Mouse (Mus musculus): ENCODE measurements at regions not wholly inside any gene's neighbourhood (a gene's known extent, or its start where the extent isn't known, plus 50 kb on each side); places are given as distances from the start of the nearest gene placed in this dataset.

DNA sequence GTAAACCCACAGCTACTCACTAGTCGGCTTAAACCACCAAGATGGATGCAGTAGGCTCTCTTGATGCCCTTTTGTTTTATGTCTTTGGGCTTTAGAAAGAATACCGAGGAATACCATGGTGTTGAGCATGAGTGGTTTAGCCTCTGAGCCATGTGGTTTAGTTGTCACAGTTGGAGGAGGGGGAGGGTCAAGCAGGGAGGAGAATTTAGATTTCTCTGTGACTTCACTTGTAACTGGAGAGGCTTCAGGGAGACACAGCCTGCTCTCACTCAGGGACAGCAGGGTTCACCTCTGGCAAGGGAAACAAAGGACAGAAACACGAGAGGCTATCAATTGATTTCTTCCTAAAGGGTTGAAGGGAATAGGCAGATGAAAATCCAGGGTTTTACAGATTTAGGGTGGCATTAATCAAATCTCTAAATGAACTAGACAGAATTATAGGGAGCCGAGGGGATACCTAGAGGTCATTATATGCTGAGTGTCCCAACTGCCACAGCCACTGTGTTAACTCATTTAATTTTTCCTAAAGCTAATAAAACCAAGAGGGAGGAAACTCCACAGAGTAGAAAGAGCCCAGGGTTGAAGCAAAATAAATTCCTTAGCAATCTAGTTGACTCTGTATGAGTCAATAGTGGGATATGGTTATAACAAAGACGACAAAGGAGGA, 2113.7 kb upstream of the 5930422O12Rik start:
- no peak for DNase-seq

DNA sequence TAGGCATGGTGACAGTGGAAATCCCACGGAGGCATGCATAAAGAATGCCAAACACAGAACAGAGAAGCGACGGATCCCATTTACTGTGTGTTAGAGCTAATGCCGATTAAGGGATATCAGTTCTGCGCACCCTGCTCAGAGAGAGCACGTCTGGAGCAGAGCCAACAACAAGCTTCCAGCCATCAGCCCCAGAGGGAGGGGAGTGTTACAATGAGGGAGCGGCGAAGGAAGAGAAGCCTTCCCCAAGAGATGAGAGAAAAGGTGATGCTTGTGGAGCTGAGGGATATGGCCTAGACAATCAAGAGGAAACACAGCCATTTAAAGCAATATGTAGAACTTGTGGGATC, 2113.2 kb upstream of the 5930422O12Rik start:
- no peak for DNase-seq

GRCm38 (mm10) chr8:31333545-31334297, 2094.8 kb upstream of the 5930422O12Rik start:
- DNase-seq: no peak

GRCm38 (mm10) chr8:31348504-31348903, 2080.0 kb upstream of the 5930422O12Rik start:
- DNase-seq: no peak

DNA sequence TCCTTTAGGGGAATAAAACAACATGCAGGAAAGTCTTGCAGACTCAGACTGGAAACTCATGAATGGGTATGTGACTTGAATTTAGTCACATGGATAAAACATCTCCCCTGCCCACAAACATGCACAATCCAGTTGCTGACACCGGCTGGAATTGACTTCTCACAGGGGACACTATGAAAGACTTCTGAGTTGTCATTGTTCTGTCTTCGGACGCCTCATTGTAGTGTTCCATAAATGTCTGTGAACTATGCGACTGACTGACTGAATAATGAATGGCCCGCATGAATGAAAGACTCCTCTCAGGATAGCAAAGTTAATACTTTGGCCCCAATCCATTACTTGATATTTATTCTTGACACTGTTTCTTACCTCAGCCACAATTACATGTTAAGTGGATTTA, 2058.9 kb upstream of the 5930422O12Rik start:
- DNase-seq: no peak

DNA sequence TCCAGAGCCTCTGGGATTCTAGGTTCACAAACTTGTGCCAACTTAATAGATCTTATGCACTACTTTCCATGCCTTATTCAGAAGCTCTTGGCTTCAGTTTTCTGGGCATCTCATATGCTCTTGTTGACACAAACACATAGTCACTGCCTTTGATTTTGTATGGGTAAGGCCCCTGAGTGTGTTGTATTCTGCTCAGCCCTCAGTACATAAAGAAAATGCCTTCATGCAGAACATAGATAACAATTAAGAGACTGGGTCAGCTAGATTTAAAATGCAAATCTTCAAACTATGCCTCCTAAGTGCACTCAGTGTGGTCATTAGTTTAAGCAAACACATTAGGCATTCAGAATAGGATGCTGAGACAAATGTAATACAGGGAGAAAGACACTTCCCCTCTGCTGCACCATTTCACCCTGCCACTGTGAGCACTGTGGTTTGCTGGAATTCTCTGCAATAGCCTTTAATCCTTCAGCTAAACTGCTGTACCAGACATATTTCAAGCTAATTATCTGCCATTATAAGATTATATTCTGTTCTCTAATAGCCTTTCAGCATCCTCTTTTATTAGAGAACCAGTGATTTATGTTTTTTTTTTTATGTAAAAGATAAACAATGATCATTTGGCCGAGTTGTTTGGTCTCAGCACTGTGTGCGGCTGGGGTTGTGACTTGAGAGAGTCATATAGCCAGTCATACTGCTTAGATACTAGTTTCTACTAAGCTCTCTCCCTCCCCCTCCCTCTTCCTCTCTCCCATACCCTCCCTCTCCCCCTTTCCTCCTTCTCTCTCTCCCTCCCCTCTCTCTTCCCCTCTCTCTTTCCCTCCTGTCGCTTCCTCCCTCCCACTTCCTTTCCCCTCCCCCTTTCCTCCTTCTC, 2058.1 kb upstream of the 5930422O12Rik start:
- DNase-seq: no peak

DNA sequence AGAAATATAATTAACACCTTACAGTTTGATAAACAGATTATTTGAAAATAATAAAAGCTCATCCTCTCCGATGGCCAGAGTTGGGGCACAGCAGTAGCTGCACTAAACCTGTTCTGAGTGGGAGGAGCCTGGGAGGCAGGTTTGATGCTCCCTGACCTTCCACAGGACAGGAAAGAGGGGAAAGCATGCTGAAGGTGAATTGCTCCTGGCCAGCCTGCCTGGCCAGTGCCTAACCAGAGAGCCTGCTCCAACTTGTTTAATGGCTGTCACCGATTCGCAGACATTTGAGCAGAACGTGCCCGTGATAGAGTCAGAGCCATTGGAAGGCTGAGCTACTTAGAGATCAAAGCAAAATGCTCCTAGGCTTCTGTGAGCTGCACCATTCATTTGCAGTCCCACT, 2056.9 kb upstream of the 5930422O12Rik start:
- DNase-seq: no peak

GRCm38 (mm10) chr8:31372397-31372796, 2056.1 kb upstream of the 5930422O12Rik start:
- no peak for DNase-seq

- peak; percentile 4 to 5 for DNase-seq
These were observed 2055.2 kb upstream of the 5930422O12Rik start for GRCm38 (mm10) chr8:31373140-31373787.

GRCm38 (mm10) chr8:31377698-31378334, 2050.7 kb upstream of the 5930422O12Rik start:
- no peak for DNase-seq

GRCm38 (mm10) chr8:31404811-31405210, 2023.7 kb upstream of the 5930422O12Rik start:
- DNase-seq: no peak

GRCm38 (mm10) chr8:31422241-31422640, 2006.3 kb upstream of the 5930422O12Rik start:
- DNase-seq: peak; percentile 29 to 48

GRCm38 (mm10) chr8:31427706-31428105, 2000.8 kb upstream of the 5930422O12Rik start:
- DNase-seq: no peak

- peak; percentile 60 to 62 for DNase-seq
These were observed 1991.9 kb upstream of the 5930422O12Rik start for GRCm38 (mm10) chr8:31436445-31437191.

DNA sequence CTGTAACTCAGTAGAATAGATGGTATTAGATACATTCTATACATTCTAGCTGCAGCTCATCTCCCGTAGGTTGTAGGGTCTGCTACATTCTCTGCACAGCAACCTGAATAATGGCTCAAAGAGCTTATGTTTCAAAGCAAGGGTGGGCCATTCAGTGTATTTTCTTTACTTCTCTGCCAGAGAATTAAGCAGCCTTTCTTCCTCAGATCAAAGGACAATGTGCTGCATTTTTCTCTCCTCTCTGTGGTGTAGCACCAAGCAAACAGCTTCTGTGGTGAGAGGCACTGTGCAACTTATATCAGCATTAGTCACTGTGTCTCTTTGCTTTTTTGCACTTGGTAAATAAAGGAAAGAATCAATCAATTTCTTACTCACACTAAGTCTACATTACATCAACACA, 1983.7 kb upstream of the 5930422O12Rik start:
- DNase-seq: no peak

GRCm38 (mm10) chr8:31447984-31448383, 1980.5 kb upstream of the 5930422O12Rik start:
- no peak for DNase-seq

DNA sequence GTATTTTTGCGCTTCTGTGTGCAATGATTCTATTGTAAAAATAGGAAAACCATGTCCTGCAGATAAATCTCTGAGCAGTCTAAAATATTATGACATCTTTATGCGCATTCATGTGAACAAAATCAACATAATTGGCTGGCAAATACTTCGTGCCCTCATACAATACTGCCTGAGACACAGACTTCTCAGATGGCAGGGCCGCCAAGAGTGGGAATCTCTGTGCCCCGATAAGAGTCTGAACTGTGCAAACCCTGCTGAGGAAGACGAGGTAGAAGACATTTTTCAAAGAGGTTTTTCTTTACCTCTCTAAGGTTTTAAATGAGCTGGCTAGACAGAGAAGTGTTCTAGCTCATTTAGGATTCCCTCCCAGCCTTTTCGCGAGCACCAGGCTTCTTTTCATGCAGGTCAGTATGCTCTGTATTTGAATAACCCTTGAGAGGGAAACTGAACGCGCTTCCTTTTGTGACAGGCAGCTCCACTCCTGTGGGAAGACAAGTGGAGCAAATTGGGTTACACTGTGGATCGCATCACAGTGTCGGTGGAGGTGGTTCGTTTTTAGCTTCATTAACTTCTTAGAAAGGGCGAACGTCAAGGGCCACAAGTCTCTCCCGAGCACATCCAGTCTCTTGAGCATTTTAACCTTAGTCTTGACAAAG, 1973.6 kb upstream of the 5930422O12Rik start:
- DNase-seq: no peak

- peak; percentile 79 to 84 for DNase-seq
These were observed 1968.2 kb upstream of the 5930422O12Rik start for GRCm38 (mm10) chr8:31460349-31460748.

All from adrenal gland, postnatal 36 days (tissue).